Mouse (Mus musculus) adrenal gland, adult 2 months (tissue): ENCODE data around the gene Fat3. TPM values are rescaled to one million over a fixed set of nuclear protein-coding genes. Genes with fewer than 3 reads are reported as not detected.
A peak's percentile ranks its signal among the peaks of the same experiment; 100 is the strongest.

Experiments used
- DNase-seq: peaks from one replicate; pipeline ENCODE4 v3.0.0; 2021
- polyA plus RNA-seq: library from polyadenylated mRNA; depleted of rRNA; stranded (reverse); fragments of >200 nt; gene quantifications from 2 replicates; pipeline ENCODE4 v1.2.3, GENCODE M21; 2012
- total RNA-seq, 2 experiments: library from RNA; stranded (reverse); gene quantifications; 2 replicates each; pipeline ENCODE4 v1.2.3; 2021

Gene Fat3
- total and polyA plus RNA-seq, 3 experiments: 0.99 to 3.0 (median 2.5) TPM

DNA sequence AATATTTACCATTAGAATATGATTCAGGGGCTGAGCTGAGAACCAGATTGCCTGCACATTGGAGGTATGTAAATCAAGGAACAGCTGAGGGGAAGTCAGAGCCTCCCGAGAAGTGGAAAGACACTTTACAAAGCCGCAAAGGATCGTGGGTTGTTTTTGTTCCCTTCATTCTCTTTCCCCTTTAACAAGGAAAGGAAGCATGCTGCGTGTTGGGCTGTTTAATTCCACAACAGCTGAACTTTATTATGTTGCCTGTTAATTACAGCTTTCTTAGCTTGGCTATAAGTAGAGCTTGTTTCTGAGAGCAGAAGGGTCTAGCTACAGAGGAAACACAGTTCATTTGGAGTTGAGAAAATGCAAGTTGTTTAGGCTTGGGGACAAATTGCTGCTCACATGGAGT lies 475.0 kb downstream of the Fat3 start:
- DNase-seq: no peak

DNA sequence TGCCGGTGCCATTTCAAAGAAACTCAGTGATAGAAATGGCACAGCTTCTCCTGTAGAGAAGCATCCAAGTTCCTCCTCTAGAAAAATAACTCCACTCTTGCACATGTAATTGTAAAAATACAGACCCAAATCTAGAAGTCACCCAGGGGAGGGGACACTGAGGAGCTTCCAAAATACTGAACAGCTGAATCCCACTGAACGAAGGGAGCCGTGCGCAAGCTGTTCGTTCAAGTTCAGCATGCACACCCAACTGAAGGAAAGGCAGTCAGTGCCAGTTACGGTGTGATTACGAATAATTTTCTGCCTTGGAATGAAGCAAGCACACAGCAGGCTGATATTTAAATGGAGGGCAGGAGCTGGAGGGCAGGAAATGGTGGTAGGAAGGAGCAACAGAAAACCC lies 476.4 kb downstream of the Fat3 start:
- no peak for DNase-seq

DNA sequence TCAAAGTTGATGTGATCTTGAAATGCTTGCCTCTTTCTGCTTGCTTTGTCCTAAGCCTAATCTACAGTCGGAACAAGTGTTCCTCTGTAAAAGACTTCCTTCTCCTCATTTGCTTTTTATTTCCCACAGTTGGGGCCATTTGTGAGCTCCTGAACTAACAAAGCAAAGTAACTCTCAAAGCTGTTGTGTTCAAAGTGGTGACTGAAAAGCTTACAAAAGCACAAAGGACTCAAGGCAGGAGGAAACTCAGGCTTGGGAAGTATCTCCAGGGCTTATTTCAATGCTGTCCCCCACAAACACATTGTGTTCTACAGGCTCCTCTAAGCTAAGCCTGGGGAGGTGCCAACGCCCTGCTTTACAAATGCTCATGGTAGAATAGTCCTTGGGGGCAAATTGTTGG lies 487.0 kb downstream of the Fat3 start:
- no peak for DNase-seq

DNA sequence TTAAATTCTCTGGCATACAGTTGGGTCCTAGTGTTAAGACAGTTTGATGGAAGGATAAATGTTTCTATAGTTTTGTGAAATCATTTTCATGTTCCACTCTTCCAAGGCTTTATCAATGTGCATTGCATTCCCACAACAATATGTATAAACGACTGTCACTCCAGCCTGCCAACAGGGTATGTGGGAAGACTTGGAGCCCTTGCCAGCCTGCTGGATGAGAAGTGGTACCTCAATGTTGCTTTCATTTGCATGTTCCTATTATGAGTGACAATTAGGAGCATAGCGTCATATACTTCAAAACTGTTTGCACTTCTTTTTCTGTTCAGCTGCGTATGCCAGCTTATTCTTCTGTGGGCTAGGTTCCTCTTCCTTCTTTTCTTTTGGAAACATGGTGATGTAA lies 489.7 kb downstream of the Fat3 start:
- DNase-seq: no peak

DNA sequence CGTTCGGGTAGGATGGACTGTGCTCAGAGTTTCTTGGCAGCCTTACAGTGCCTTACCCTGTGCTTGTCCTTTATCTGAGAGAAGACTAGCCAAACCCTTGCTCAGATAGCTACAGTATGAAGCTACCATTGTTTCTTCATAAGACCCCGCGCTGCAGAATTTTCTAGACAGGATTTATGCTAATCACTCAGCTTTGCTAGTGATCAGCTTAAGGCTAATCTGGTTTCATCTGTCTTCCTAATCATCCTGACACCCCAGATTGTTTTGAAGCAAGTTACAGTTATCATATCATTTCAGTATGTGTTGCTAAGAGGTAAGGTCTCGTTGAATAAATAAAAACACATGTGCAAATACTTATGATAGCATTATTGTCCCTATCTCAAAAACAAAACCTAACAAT lies 493.6 kb downstream of the Fat3 start:
- no peak for DNase-seq

DNA sequence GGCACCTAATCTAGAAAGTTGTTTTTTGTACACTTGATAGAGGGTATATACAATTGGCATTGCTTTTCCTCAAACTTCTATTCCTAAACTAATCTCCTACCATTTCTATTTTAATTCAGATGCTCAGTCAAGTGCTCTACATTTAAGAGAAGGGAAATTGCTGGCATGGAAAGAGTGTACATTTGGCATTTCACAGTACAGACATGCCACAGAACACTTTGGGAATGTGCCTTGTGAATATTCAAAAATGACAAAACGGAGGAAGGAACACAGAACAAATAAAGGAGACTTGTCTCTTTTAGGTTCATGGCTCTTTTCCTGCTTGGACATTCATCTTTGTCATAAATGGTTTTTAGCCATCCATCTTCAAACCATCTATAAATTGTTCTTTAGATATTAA lies 498.1 kb downstream of the Fat3 start:
- DNase-seq: no peak

DNA sequence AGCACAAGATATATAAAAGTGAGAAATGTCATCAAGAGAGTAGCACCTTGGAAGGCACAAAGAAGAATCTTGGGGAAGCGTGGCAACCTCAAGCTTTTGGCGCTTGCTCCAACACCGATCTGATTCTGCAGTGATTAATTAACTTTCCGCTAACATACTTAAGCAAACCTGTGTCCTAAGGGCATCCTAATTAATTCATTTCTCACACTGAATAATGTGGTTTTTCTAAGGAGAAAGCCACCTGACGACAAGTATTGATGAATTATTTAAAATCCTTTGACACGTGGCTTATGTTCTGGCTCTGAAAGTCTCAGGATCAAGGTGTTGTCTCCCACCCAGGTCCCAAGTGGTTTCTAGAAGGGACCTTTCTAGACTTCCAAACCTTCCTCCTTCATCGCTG lies 506.3 kb downstream of the Fat3 start:
- no peak for DNase-seq

DNA sequence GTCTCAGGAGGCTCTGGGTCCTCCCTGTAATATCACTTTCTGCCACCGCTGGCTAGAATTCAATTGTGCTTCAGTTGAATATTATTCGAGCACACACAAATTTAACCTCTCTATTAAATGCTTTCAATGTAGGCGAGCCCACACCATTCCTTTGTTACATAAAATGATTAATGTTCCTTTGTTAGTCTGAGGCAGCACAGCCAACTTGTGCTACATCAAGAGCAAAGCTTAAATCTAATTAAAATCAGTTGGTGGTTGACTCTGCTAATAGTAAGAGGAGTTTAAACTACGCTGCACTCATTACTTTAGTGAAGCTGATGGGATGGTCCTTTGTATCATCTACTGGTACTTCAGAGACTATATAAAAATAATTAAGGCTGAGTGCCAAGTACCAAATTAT lies 506.9 kb downstream of the Fat3 start:
- no peak for DNase-seq

DNA sequence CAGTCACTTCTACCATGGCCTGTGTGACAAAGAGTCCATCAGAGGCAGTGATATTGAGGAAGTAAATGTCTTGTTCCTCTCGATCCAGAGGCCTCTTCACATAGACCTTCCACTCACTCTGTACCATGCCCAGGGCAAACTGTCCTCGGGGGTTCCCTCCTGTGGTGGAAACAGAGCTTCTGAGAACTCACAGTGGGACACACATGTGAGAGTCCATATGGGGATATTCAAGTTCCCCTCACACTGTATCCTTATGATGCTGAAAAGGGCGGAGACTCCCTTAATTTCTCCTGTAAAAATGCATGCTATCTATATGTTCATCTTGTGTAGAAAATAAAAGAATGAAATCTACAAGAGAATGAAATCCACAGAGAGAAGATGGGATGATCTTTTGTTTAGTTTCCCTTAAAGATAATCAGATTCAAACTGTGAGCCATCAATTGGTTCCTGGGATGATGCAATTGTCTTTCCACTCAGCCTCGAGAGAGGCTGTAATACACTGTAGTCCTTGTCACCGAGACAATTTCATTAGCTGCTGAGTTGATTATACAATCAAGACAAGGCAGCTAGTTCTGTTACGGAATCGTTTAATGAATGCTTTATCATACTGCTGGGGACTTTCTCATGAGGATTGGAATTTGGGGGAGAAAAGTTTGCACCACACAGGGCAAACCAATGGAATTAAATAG lies 508.8 kb downstream of the Fat3 start:
- DNase-seq: no peak

DNA sequence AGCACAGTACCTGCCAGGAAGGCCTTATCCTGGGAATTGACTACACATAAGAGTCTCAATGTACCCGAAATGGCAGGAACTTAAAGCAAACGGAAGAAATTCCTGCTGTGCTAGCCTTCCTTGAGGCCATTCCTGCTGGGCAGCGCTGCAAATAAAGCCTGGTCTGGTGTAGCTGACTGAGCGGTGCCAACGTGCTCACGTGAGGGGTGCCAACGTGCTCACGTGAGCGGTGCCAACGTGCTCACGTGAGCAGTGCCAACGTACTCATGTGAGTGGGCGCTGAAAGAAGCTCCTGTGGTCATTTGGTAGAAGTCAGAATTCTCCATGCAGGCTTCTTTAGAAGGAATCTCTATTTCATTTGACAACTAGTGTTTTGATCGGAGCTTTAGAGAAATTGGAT lies 522.8 kb downstream of the Fat3 start:
- DNase-seq: no peak

DNA sequence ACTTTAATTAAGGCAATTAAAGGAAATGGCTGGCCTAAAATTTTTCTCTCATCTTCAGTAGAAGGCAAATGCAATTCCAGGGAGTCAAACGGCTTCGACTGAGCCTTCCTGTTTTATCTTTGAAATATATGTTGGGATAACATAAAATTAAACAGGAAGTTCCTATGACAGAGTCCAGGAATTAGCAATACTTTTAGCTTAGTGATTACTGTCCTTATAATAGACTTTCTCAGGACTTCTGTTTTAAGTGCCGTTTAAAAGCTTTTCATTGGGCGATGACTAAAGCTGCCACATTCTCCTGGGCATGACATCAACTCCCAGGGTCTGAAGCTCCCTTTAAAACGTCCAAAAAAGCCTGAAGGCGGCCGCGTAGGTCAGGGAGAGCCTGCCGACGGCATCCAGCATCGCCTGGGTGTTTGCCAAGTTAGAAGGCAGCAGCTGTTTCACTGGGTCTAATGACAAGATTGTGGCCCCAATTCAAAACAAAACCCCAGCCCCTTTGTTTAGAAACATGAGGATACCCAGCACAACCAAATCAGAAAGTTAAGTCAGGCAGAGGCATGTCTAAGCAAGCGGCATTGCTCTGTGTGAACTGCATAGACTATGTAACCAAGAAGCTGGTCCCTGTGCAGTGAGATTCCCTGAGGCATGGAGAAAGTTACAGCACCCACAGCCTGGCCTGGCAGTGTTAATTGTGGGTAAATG lies 524.0 kb downstream of the Fat3 start:
- DNase-seq: no peak

DNA sequence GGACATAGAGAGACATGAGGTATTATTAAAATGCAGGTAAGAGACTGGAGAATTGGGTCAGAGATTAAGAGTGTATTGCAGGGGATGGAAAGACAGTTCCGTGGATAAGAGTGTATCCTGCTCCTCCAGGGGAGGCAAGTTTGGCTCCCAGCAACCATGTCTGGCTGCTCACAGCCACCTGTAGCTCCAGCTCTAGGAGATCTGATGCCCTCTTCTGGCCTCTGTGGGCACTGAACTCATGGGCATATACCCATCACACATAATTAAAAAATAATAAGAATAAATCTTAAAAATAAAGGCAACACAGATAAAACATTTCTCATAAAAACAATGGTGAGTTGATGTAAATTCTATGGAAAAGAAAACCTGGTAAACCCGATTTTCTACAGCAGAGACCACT lies 525.1 kb downstream of the Fat3 start:
- DNase-seq: no peak

DNA sequence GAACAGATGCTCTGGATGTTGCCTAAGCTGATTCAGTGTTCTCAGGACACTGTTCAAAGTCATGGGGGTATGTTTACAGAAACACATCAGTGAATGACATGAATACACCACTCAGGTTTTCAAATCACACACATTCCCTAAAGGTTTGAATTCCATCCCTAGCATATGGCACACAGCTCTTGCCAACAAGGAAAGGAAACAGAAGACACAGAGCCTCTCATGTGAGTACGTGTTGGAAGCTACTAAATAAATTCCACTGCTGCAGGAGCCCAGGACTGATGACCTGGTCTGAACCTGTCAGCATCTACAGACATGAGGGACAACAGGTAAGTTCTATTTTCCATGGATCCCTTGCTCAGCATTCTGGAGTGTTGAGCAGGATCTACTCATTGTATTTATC lies 528.9 kb downstream of the Fat3 start:
- DNase-seq: no peak

DNA sequence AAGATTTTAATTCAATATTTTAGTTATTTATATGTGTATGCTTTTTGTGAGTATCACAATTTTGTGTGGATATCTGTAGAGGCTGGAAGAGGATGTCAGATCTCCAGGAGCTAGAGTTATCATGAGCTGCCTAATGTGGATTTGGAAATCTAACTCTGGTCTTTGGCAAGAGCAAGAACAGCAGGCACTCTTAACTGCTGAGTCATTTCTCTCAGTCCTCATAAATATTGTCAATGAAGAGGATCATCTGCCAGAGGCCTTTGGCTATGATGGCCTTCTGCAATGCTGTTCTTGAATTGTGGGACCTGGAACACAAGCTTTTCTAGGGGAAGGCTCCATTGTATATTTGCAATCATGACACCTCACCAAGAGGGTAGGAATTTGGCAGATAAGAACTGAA lies 529.7 kb downstream of the Fat3 start:
- DNase-seq: peak; percentile 36

DNA sequence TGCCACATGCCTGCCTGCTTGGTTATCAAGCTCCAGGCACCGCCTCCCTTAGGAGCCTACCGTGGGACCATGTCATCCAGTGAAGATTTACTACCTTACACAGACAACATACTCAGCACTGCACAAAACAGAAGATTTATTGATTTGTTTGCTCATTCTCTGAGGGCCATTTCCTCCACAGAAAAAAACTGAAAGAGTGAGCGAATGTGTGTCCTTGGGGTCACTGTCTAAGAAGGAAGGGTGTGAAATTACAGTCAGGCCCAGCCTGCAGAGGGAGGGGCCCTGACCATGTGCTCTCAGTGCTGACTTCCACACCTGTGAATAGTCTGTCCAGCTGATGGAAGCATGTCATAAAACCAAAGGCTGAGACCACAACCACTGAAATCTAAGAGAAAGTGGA lies 536.9 kb downstream of the Fat3 start:
- peak; percentile 72 for DNase-seq

DNA sequence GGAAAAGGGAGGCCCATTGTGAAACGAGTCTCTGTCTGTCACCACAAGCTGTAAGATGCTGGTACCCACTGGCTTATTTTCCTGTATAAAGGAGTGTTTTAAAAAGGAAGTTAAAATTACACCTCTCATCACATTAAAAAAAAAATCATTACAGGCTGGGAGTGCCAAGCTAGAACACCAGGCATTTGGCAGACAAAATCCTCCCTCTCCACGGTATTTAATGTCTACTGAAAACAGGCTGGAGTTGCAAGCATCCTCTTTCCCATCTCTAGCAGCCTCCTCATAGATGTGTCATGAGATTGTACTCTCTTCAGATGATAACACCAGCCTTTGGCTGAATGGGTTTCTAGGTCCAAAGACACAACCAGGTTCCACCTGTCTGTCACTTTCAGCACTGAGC lies 538.2 kb downstream of the Fat3 start:
- DNase-seq: no peak

DNA sequence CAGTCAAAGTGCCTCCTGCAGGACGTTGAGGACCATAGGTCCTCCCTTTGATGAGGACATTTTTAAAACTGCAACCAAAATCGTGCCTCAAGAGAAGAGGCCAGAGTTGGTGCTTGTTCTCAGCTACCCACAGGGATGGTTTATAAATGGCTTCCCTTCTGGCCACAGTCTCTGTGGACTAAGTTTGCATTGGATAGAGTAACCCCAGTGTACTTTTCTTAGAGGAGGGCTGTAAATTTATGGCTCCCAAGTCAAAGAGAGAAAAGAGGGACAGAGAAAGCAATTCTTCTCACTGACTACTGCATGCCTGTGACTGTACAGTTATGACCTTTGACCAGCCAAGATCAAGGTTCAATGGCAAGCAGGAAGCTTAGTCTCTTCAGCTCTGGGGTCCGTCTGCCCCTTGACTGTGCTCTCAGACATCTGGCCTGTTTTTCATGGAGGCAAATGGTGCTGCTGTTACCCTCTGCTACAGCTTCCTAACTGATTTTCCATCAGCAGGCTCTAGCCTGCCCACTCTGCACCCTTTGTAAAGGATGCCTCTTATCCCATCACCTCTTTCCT lies 542.8 kb downstream of the Fat3 start:
- DNase-seq: no peak

DNA sequence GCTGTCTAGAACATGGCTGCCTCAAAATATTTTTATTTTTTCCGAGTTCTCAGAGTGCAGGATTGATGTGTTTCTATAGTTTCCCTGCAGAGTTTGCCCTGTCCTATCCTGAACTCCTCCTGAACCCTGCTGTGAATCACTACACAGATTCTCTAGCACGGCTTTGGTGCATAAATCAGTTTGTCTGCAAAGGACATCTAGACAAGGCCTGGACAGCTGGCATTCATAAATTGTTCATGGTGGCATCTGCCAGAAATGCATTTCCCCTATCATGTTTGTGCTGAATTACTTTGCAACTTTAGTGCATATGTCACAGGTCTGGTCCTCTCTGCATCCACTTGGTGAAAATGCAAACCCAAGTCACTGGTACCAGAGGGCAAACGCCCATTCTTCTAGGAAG lies 543.3 kb downstream of the Fat3 start:
- DNase-seq: peak; percentile 19

DNA sequence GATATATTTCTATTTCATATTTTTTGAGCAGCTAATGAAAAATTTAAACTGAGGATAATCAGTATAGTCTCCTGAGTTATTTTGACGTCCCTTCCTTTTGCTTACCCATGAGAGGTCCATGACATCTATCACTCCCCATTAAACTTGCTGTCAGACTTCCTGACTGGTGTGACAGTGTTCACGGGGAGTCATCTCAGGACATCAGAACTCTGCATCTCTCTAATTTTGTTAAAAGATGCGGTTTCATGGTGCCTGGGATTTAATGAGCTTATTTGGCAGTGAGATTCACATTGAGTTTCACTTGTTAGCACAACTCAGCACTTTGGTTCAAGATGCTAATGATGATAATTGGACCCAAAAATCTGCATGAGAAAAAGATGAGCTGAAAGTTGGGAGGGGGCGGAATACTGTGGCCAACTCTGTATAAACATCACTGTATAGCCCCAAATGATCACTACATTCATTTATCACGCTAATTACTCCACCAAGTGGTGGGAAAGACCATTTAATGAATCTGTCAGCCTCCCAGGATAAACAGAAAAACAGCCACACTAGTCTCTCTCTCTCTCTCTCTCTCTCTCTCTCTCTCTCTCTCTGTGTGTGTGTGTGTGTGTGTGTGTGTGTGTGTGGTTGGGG lies 545.8 kb downstream of the Fat3 start:
- DNase-seq: no peak

DNA sequence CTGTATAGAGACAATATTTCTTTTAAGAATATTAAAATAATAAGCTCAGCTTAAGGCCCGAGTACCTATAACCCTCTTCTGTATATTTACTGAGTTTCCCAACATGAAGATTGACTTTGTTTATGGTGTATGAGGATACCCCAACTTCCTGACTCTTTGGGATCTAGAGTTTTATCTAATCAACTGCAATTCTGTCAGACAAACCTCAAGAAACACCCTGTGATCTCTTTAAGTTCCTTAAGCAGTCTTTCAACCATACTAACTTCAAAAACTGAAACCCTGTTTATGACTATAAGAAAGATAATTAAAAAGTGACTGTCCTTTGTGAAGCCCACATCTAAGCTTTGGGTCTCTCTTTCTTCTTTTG lies 546.8 kb downstream of the Fat3 start:
- DNase-seq: no peak

DNA sequence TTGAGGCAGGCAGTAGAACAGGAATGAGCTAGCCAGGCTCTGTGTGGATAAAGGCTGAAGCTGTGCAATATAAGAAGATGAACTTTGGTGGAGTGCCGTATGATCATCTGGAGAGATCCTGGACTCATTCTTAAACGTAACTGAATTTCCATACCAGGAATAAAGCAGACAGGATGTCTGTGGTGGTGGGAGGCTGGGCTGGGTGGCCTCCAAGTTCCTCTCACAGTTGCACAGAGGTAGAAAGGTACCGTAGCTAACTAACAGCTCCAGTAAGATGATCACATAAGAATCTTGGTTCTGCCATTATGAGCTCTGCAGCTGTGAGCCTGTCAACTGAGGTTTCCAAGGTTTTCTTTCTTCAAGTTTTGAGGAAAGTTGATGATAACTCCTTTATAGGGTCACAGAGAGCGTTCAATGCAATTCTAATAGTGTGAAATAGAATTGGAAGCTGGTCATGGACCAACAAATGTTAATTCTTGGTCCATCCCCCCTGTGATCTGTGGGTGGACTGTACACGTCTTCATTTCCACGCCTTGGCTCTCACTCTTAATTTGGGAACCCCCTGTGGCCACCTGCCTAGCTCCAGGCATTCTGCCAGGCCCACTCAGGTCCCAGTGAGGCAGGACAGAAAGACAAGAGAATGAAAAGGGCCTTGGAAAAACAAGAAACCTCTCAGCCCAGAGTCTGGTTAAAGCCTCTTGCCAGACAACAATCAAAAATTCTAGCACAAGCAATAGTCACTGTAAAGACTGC lies 547.3 kb downstream of the Fat3 start:
- DNase-seq: no peak

DNA sequence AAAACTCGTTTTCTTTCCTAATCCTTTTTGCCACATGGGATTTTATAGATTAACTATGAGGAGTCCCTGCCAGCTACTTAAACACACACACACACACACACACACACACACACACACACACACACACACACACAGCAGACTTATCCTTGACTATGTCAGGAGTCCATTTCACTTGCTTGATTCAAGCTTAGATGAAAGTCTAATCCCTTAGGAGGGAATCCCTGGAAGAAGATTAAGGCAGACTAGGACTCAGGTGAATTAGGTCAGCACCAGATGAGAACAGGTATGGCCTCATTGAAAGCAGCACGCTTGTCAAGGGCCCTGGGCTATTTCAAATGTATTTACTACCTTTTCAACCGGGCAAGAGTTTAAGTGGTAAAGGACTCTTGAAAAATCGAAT lies 553.0 kb downstream of the Fat3 start:
- DNase-seq: no peak

DNA sequence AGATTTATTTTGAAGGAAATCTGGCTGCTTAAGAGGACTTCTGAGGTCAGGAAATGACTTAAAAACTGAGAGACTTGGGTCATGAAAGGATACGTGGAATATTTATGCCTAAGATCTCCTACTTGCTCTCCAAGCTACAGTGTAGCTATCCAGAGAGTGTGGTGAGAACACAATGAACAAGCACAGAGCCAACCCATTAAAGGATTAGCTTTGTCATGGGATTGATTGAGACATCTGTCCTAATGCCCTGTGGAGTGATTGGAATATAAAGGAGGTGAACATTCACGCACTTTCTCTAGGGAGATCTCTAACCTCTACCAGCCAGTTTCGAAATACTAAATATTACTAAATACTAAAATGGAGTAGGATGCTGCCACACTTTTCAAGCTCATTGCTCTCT lies 556.9 kb downstream of the Fat3 start:
- DNase-seq: no peak
